Mouse (Mus musculus): ENCODE results near the gene Nr6a1. TPM values are rescaled to one million over a fixed set of nuclear protein-coding genes. Genes with fewer than 3 reads are reported as not detected.

Gene Nr6a1
- polyA plus RNA-seq, 1 experiment from 2014 or later = 1.5 TPM

DNA sequence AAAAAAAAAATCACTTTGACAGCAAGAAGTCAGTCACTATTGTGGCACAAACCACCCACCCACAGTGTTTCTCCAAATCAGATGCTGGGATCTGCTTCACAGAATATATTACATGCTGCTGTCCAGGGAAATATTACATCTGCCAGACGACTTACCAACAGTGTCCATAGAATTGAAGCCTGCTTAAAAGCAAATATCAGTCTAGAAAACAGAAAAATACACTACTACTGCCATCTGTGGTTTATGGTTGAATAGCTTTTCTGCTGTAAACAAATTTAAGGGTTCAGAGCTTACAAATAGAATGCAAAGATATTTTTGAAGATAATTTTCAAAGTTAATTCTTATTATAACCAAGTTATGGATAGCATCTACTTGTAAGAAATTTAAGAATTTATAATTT is 6.1 kb downstream of the Nr6a1 start:
- no peak overlapping the region for H3K9ac ChIP-seq
- H3K4me1 ChIP-seq = peaks cover 12% of the 10 kb centered on the region
- H3K4me2 ChIP-seq = no peak overlapping the region
- peaks cover 18% of the 10 kb centered on the region for H3K27me3 ChIP-seq
- no peak overlapping the region for H3K27ac ChIP-seq
- H3K36me3 ChIP-seq = no peaks in the 10 kb centered on the region
- H3K9me3 ChIP-seq = no peaks in the 10 kb centered on the region
- WGBS = 26% methylated on average over 1 of the region's 1 CpGs
- ATAC-seq (ENCODE audit: insufficient number of reproducible peaks, insufficient read depth, low FRiP score, low TSS enrichment, low read depth) = no peak
- H3K4me3 ChIP-seq = no peak overlapping the region

DNA sequence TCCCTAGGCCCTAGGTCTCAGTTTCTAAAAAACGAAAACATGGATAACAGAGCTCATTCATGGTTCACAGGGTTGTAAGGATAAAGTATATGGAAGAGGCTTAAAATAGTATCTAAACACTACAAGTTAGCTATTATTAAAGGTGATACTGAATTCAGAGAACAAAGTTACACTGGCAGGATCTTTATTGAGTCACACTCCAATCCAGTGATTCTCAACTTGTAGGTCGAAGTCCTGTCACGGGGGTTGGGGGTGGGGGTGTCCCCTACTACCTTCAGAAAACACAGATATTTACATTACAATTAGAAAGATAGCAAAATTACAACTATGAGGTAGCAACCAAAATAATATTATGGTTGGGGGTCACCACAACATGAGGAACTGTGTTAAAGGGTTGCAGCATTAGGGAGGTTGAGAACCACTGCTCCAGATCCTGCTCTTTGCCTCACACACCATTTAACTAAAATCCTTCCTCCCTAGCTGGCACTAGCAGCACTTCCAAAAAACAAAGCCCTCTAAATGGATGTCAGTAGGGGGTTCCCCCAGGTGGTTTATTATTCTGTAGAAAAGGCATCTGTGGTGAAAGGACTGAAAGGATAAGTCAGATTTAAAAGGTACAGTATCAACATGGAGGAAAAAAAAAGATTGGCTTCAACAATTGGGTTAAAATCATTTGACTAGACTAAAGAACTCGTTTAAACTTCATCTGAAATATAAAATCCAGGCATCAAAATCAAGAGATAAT is 10.4 kb downstream of the Nr6a1 start:
- H3K9me3 ChIP-seq = no peaks in the 10 kb centered on the region
- no peak for ATAC-seq (ENCODE audit: insufficient number of reproducible peaks, insufficient read depth, low FRiP score, low TSS enrichment, low read depth)

GRCm38 (mm10) chr2:38914965-38915364 is 12.5 kb downstream of the Nr6a1 start:
- WGBS = 31% methylated on average over 4 of the region's 4 CpGs
- H3K4me1 ChIP-seq = 0 out of 2 replicates have a peak, but pooled peaks cover 3% of the 10 kb centered on the region

More for the DNA sequence above, 10.4 kb downstream of the Nr6a1 start:
- 38% methylated on average over 4 of the region's 4 CpGs for WGBS
- no peak overlapping the region for H3K27ac ChIP-seq
- H3K27me3 ChIP-seq = no peaks in the 10 kb centered on the region
- no peaks in the 10 kb centered on the region for H3K36me3 ChIP-seq
- H3K4me2 ChIP-seq = no peak overlapping the region
- H3K9ac ChIP-seq = no peak overlapping the region
- H3K4me1 ChIP-seq = 0 out of 2 replicates have a peak, but pooled peaks cover 3% of the 10 kb centered on the region
- no peak overlapping the region for H3K4me3 ChIP-seq

DNA sequence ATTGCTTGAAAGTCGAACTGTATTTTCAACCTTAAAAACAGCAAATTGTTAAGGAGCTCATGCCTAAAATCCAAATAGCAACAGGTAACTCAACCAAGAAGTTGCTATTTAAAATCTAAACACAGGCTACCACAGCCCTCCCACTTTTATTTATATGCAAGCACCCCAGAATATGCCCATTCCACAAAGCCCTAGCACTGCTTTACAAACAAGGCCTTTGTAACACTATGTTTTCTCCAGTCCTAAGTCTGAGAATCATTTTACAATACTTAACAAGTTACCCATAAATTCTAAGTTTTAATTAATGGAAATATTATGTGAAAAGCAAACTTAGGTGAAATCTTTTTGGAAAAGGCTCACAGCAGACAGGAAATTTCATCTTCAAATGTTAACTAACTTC is 13.0 kb downstream of the Nr6a1 start:
- no peak overlapping the region for H3K27ac ChIP-seq
- no peak overlapping the region for H3K4me3 ChIP-seq
- no peaks in the 10 kb centered on the region for H3K36me3 ChIP-seq
- 49% methylated on average over 1 of the region's 1 CpGs for WGBS
- no peaks in the 10 kb centered on the region for H3K27me3 ChIP-seq
- H3K9me3 ChIP-seq = no peaks in the 10 kb centered on the region
- ATAC-seq (ENCODE audit: insufficient number of reproducible peaks, insufficient read depth, low FRiP score, low TSS enrichment, low read depth) = no peak
- H3K9ac ChIP-seq = no peak overlapping the region
- H3K4me2 ChIP-seq = no peak overlapping the region
- 0 out of 2 replicates have a peak, but pooled peaks cover 3% of the 10 kb centered on the region for H3K4me1 ChIP-seq

More at GRCm38 (mm10) chr2:38914965-38915364, 12.5 kb downstream of the Nr6a1 start:
- Histone ChIP-seq H3K4me3 (no peak overlapping the region), H3K27ac (no peak overlapping the region), H3K36me3 (no peaks in the 10 kb centered on the region), H3K9ac (no peak overlapping the region), H3K9me3 (no peaks in the 10 kb centered on the region), H3K27me3 (no peaks in the 10 kb centered on the region), H3K4me2 (no peak overlapping the region)
- no peak for ATAC-seq (ENCODE audit: insufficient number of reproducible peaks, insufficient read depth, low FRiP score, low TSS enrichment, low read depth)

- no peak for ATAC-seq (ENCODE audit: insufficient number of reproducible peaks, insufficient read depth, low FRiP score, low TSS enrichment, low read depth)
- no peak overlapping the region for H3K4me2 ChIP-seq
- H3K27me3 ChIP-seq = no peaks in the 10 kb centered on the region
- WGBS = 38% methylated on average over 1 of the region's 1 CpGs
- H3K9me3 ChIP-seq = no peaks in the 10 kb centered on the region
- no peaks in the 10 kb centered on the region for H3K4me1 ChIP-seq
- H3K4me3 ChIP-seq = no peak overlapping the region
- no peaks in the 10 kb centered on the region for H3K36me3 ChIP-seq
- H3K9ac ChIP-seq = no peak overlapping the region
- no peak overlapping the region for H3K27ac ChIP-seq
These were observed 18.9 kb downstream of the Nr6a1 start for GRCm38 (mm10) chr2:38908604-38909003.

- no peak overlapping the region for H3K9ac ChIP-seq
- no peak for ATAC-seq (ENCODE audit: insufficient number of reproducible peaks, insufficient read depth, low FRiP score, low TSS enrichment, low read depth)
- WGBS = 71% methylated on average over 5 of the region's 5 CpGs
- no peak overlapping the region for H3K27ac ChIP-seq
- no peaks in the 10 kb centered on the region for H3K27me3 ChIP-seq
- no peaks in the 10 kb centered on the region for H3K4me1 ChIP-seq
- no peaks in the 10 kb centered on the region for H3K36me3 ChIP-seq
- H3K9me3 ChIP-seq = no peaks in the 10 kb centered on the region
- H3K4me2 ChIP-seq = no peak overlapping the region
- H3K4me3 ChIP-seq = no peak overlapping the region
These were observed 21.4 kb downstream of the Nr6a1 start for GRCm38 (mm10) chr2:38906097-38906496.

DNA sequence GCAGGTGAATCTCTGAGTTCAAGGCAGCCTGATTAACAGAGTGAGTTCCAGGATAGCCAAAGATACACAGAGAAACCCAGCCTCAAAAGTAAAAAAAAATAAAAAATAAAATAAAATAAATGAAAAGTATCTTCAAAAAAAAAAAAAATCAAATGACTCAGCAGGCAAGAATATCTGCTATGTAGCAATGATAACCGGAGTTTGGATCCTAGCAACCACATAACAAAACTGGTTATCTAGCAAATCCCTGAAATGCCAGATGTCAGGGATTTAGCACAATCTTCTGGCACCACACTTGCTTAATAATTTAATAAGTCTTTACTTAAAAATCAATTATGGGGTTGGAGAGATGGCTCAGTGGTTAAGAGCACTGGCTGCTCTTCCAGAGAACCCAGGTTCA is 23.2 kb downstream of the Nr6a1 start:
- H3K9me3 ChIP-seq = no peaks in the 10 kb centered on the region
- H3K27me3 ChIP-seq = no peaks in the 10 kb centered on the region
- WGBS = 85% methylated on average over 1 of the region's 1 CpGs
- no peak overlapping the region for H3K9ac ChIP-seq
- H3K4me3 ChIP-seq = no peak overlapping the region
- no peaks in the 10 kb centered on the region for H3K4me1 ChIP-seq
- no peak overlapping the region for H3K27ac ChIP-seq
- ATAC-seq (ENCODE audit: insufficient number of reproducible peaks, insufficient read depth, low FRiP score, low TSS enrichment, low read depth) = no peak
- H3K36me3 ChIP-seq = no peaks in the 10 kb centered on the region
- no peak overlapping the region for H3K4me2 ChIP-seq

DNA sequence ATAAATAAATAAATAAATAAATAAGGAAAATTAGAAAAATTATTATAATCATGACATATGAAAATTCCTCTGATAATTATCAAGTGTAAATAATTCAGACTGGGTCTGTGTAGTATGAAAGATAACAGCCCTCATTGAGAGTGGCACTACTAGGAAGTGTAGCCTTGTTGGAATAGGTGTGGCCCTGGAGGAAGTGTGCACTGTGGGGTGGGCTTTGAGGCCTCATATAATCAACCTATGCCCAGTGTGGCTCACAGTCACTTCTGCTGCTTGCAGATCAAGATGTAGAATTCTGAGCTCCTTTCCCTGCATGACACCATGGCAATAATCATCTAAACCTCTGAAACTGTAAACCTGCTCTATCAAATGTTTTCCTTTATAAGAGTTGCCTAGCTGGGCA is 24.6 kb downstream of the Nr6a1 start:
- Histone ChIP-seq H3K36me3 (no peaks in the 10 kb centered on the region), H3K27me3 (no peaks in the 10 kb centered on the region), H3K27ac (no peak overlapping the region), H3K9ac (no peak overlapping the region), H3K4me3 (no peak overlapping the region), H3K4me2 (no peak overlapping the region), H3K9me3 (no peaks in the 10 kb centered on the region), H3K4me1 (no peaks in the 10 kb centered on the region)
- ATAC-seq (ENCODE audit: insufficient number of reproducible peaks, insufficient read depth, low FRiP score, low TSS enrichment, low read depth) = no peak

DNA sequence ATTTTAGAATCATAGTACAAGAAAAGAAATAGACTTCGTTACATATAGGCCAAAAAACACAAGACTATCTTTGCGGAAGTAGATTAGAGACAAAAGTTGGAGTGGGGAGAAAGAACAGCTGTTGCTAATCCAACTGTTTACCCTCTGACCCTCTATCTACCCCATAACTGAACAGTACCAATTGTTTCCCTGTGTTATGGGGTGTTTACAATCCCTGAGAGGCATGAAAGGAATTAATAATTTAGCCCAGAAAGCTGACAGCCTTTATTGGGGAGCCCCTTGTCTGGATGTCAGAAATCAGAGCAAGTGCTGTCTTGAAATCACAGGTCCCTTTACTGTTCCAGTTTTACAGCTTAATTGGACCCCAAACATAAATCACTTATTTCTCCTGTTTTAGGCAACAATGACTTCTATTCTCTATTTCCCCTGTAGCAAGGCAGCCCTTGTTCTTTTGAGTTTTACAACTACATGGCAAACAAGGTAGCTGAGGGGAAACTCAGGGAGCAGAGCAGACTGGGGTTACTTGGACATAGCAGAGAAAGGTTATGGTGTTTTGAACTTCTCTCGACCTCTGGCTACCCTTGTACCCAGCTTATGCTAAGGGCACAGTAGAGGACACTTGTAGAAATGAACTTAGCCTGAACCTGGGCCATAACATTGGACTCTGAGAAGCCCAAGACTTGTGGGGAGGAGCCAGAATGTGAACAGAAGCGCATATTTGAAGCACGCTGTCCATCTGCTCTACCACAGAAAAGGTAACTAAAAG is 46.4 kb downstream of the Nr6a1 start:
- H3K4me2 ChIP-seq = no peak overlapping the region
- H3K36me3 ChIP-seq = peaks cover 43% of the 10 kb centered on the region
- ATAC-seq (ENCODE audit: insufficient number of reproducible peaks, insufficient read depth, low FRiP score, low TSS enrichment, low read depth) = no peak
- no peak overlapping the region for H3K27ac ChIP-seq
- no peaks in the 10 kb centered on the region for H3K27me3 ChIP-seq
- H3K4me3 ChIP-seq = no peak overlapping the region
- 82% methylated on average over 5 of the region's 5 CpGs for WGBS
- no peaks in the 10 kb centered on the region for H3K9me3 ChIP-seq
- H3K9ac ChIP-seq = no peak overlapping the region
- no peaks in the 10 kb centered on the region for H3K4me1 ChIP-seq

- no peak overlapping the region for H3K9ac ChIP-seq
- H3K4me3 ChIP-seq = no peak overlapping the region
- H3K36me3 ChIP-seq = peaks cover 51% of the 10 kb centered on the region
- 77% methylated on average over 1 of the region's 1 CpGs for WGBS
- H3K27ac ChIP-seq = no peak overlapping the region
- H3K4me2 ChIP-seq = no peak overlapping the region
- H3K9me3 ChIP-seq = no peaks in the 10 kb centered on the region
- H3K27me3 ChIP-seq = no peaks in the 10 kb centered on the region
- no peak for ATAC-seq (ENCODE audit: insufficient number of reproducible peaks, insufficient read depth, low FRiP score, low TSS enrichment, low read depth)
- H3K4me1 ChIP-seq = no peaks in the 10 kb centered on the region
These were observed 52.9 kb downstream of the Nr6a1 start for GRCm38 (mm10) chr2:38874544-38875108.

GRCm38 (mm10) chr2:38872730-38873129 is 54.8 kb downstream of the Nr6a1 start:
- no peak for ATAC-seq (ENCODE audit: insufficient number of reproducible peaks, insufficient read depth, low FRiP score, low TSS enrichment, low read depth)
- peaks cover 36% of the 10 kb centered on the region for H3K36me3 ChIP-seq
- no peak overlapping the region for H3K27ac ChIP-seq
- H3K4me3 ChIP-seq = no peak overlapping the region
- no peaks in the 10 kb centered on the region for H3K4me1 ChIP-seq
- no peaks in the 10 kb centered on the region for H3K9me3 ChIP-seq
- WGBS = 76% methylated on average over 1 of the region's 1 CpGs
- no peak overlapping the region for H3K9ac ChIP-seq
- H3K27me3 ChIP-seq = no peaks in the 10 kb centered on the region
- H3K4me2 ChIP-seq = no peak overlapping the region

- Histone ChIP-seq H3K27me3 (no peaks in the 10 kb centered on the region), H3K4me2 (no peak overlapping the region), H3K4me3 (no peak overlapping the region), H3K27ac (no peak overlapping the region), H3K9me3 (no peaks in the 10 kb centered on the region), H3K4me1 (no peaks in the 10 kb centered on the region), H3K36me3 (peaks cover 17% of the 10 kb centered on the region), H3K9ac (no peak overlapping the region)
- no peak for ATAC-seq (ENCODE audit: insufficient number of reproducible peaks, insufficient read depth, low FRiP score, low TSS enrichment, low read depth)
- 68% methylated on average over 1 of the region's 1 CpGs for WGBS
These were observed 60.8 kb downstream of the Nr6a1 start for GRCm38 (mm10) chr2:38866711-38867110.
